Mouse (Mus musculus) olfactory bulb, adult 2 months (tissue): ENCODE measurements around the gene Ttc39b.

ENCODE experiments used
- CTCF ChIP-seq: fragments of 200-500 bp; IDR thresholded peaks from 2 replicates; pipeline ENCODE4 v1.5.1; 2012; ENCODE audit warnings: low read depth, mild to moderate bottlenecking, low read length, moderate library complexity; ENCODE audit not compliant: insufficient read depth
- POLR2A ChIP-seq: fragments of 200-500 bp; IDR thresholded peaks from 2 replicates; pipeline ENCODE4 v1.6.1; 2012; ENCODE audit warnings: mild to moderate bottlenecking, low read depth, low read length, moderate library complexity; ENCODE audit not compliant: insufficient read depth

- no peak for TF ChIP-seq CTCF
- TF ChIP-seq POLR2A = no peak
Observed at GRCm38 (mm10) chr4:83233181-83234123, 90.6 kb downstream of the Ttc39b start.
